In genomic region chr1:190143593-190143992, GRCm38 (mm10) we compare ENCODE assay signal across 21 mouse cellular contexts. TPM values are rescaled to one million over a fixed set of nuclear protein-coding genes. Genes with fewer than 3 reads are reported as not detected.
A peak's percentile ranks its signal among the peaks of the same experiment; 100 is the strongest.
DNase-seq lines count a peak whose midpoint lies in the region; ATAC-seq and TF ChIP-seq lines count a peak whose summit lies in the region.
"Had no signal": no experiment of that assay in that cellular context is flagged by ENCODE, and none has a peak within 500 bp of the region (broad histone marks: within the 10 kb centered on the region; RNA-seq: fewer than 3 reads in every experiment).

No protein-coding gene starts in this region.

- whole genome bisulfite sequencing in heart, embryonic 11.5 days (ENCODE audit: insufficient replicate concordance), result 36% methylated on average over 9 of the region's 9 CpGs
- WGBS in heart, embryonic 15.5 days, result 23% methylated on average over 9 of the region's 9 CpGs
- WGBS in intestine, postnatal 0 days, result 88% methylated on average over 9 of the region's 9 CpGs

- H3K4me2 ChIP-seq in heart, embryonic 11.5 days, result 0 out of 2 replicates have a peak overlapping the region, but pooled peaks have one; percentile 1
- 0 out of 2 replicates have a peak overlapping the region, but pooled peaks have one; percentile 15 for H3K4me2 ChIP-seq in heart, embryonic 15.5 days
- H3K4me2 ChIP-seq in intestine, postnatal 0 days (replicated peaks; ENCODE audit: low read depth), result no peak overlapping the region
- H3K4me2 ChIP-seq: embryonic facial prominence, embryonic 13.5 days; forebrain, embryonic 13.5 days; hindbrain, embryonic 15.5 days had no signal

- peak overlapping the region; percentile 63 for H3K27ac ChIP-seq in layer of hippocampus, adult 2 months
- peak overlapping the region; percentile 88 for H3K27ac ChIP-seq in heart, embryonic 11.5 days (ENCODE audit: low read depth, low read length)
- peak overlapping the region; percentile 89 for H3K27ac ChIP-seq in heart, embryonic 15.5 days
- H3K27ac ChIP-seq in intestine, postnatal 0 days (ENCODE audit: low read depth, low read length), result no peak overlapping the region
- H3K27ac ChIP-seq: embryonic facial prominence, embryonic 13.5 days; forebrain, embryonic 13.5 days; gastrocnemius, adult 2 months; hindbrain, embryonic 15.5 days had no signal

- no peaks in the 10 kb centered on the region for H3K9me3 ChIP-seq in heart, embryonic 11.5 days (replicated peaks; ENCODE audit: control insufficient read depth, low read length)
- no peaks in the 10 kb centered on the region for H3K9me3 ChIP-seq in heart, embryonic 15.5 days (replicated peaks)
- H3K9me3 ChIP-seq in intestine, postnatal 0 days (ENCODE audit: control insufficient read depth), result no peaks in the 10 kb centered on the region
- H3K9me3 ChIP-seq: embryonic facial prominence, embryonic 13.5 days; forebrain, embryonic 13.5 days; hindbrain, embryonic 15.5 days had no signal

- ATAC-seq in heart, embryonic 11.5 days (replicated peaks; ENCODE audit: insufficient number of reproducible peaks, low FRiP score, low TSS enrichment), result 0 out of 2 replicates have a peak, but pooled peaks have one; percentile 49
- ATAC-seq in heart, embryonic 15.5 days (replicated peaks; ENCODE audit: insufficient number of reproducible peaks, insufficient read depth, low FRiP score, low read depth), result peak; percentile 67
- ATAC-seq in megakaryocyte progenitor cell, adult 5-6 weeks (replicated peaks; ENCODE audit: poor library complexity), result no peak
- ATAC-seq in intestine, postnatal 0 days, result no peak
- ATAC-seq: activated CD4-positive, CD25-positive, alpha-beta regulatory T cell, adult 4 months; forebrain, embryonic 13.5 days; forebrain, postnatal 0 days; Patski had no signal

- peaks cover 39% of the 10 kb centered on the region for H3K4me1 ChIP-seq in heart, embryonic 11.5 days (ENCODE audit: control insufficient read depth, insufficient read depth, low read length)
- peaks cover 34% of the 10 kb centered on the region for H3K4me1 ChIP-seq in heart, embryonic 15.5 days (replicated peaks)
- no peaks in the 10 kb centered on the region for H3K4me1 ChIP-seq in intestine, postnatal 0 days (replicated peaks; ENCODE audit: control insufficient read depth, insufficient read depth, low read length)
- H3K4me1 ChIP-seq: embryonic facial prominence, embryonic 13.5 days had no signal

- H3K36me3 ChIP-seq in heart, embryonic 11.5 days (ENCODE audit: control insufficient read depth, insufficient read depth, low read length), result no peaks in the 10 kb centered on the region; the same call in 1 of the 2 replicates
- H3K36me3 ChIP-seq in heart, embryonic 15.5 days, result 0 out of 2 replicates have a peak, but pooled peaks cover 7% of the 10 kb centered on the region
- no peaks in the 10 kb centered on the region for H3K36me3 ChIP-seq in intestine, postnatal 0 days (ENCODE audit: control insufficient read depth, insufficient read depth)
- H3K36me3 ChIP-seq: embryonic facial prominence, embryonic 13.5 days; hindbrain, embryonic 15.5 days had no signal

- no peak overlapping the region for H3K9ac ChIP-seq in heart, embryonic 11.5 days (ENCODE audit: low read depth, low read length)
- H3K9ac ChIP-seq in heart, embryonic 15.5 days, result no peak overlapping the region
- H3K9ac ChIP-seq in intestine, postnatal 0 days (ENCODE audit: low read depth, low read length), result no peak overlapping the region
- H3K9ac ChIP-seq: embryonic facial prominence, embryonic 13.5 days; forebrain, embryonic 13.5 days; forebrain, postnatal 0 days; hindbrain, embryonic 15.5 days had no signal

- no peak overlapping the region; the same call in 1 of the 2 replicates for H3K4me3 ChIP-seq in layer of hippocampus, adult 2 months
- H3K4me3 ChIP-seq in heart, embryonic 11.5 days (ENCODE audit: low read depth, low read length), result no peak overlapping the region
- H3K4me3 ChIP-seq in heart, embryonic 15.5 days, result no peak overlapping the region
- no peak overlapping the region for H3K4me3 ChIP-seq in intestine, postnatal 0 days (ENCODE audit: low read depth, low read length)
- H3K4me3 ChIP-seq: embryonic facial prominence, embryonic 13.5 days; forebrain, embryonic 13.5 days; gastrocnemius, adult 2 months; hindbrain, embryonic 15.5 days had no signal

- intact Hi-C loops in heart, postnatal 14 days (cut with DNase I), result loop anchor here (10.0 kb wide), 1 partner anchor 551 kb away; no protein-coding TSS in a partner anchor

- H3K27me3 ChIP-seq in heart, embryonic 11.5 days (ENCODE audit: control insufficient read depth, insufficient read depth, low read length), result no peaks in the 10 kb centered on the region
- no peaks in the 10 kb centered on the region for H3K27me3 ChIP-seq in heart, embryonic 15.5 days
- no peaks in the 10 kb centered on the region for H3K27me3 ChIP-seq in intestine, postnatal 0 days (replicated peaks; ENCODE audit: control insufficient read depth, insufficient read depth, low read length)
- H3K27me3 ChIP-seq: embryonic facial prominence, embryonic 13.5 days; hindbrain, embryonic 15.5 days; Patski had no signal

- TF ChIP-seq CTCF in layer of hippocampus, adult 2 months (conservative IDR thresholded peaks at IDR 0.05), result no peak
- no peak for TF ChIP-seq CTCF in intestine, postnatal 0 days (IDR thresholded peaks at IDR 0.05; ENCODE audit: low read depth)

- no peak for DNase-seq in layer of hippocampus, adult 2 months (ENCODE audit: low spot score in 2 of 2)
- DNase-seq in layer of hippocampus, postnatal 25 days (ENCODE audit: extremely low spot score in 1 of 2, low spot score in 1 of 2), result no peak
- peak; percentile 47 to 58 for DNase-seq in heart, postnatal 14 days
- DNase-seq in frontal cortex, adult 2 months (ENCODE audit: extremely low spot score in 1 of 2, low spot score in 1 of 2), result no peak
- DNase-seq: adrenal gland, postnatal 14 days; cerebellum, adult 18-20 months; cerebellum, adult 9-11 months; cerebellum, postnatal 36 days; forebrain, postnatal 0 days; gastrocnemius, adult 2 months; gastrocnemius, postnatal 25 days; kidney, adult 11 months had no signal

RNA-seq across cellular contexts. Expression of gene Prox1, which starts 26.9 kb away (rescaled TPM):
- total RNA-seq in layer of hippocampus, adult 2 months (2021), result 100 to 1,000 TPM; 102 to 112 TPM
- 100 to 1,000 TPM in 1 of 2 experiments, 10 to 100 TPM in 1; 93.4 to 124 TPM for total RNA-seq in layer of hippocampus, postnatal 25 days (2021)
- polyA plus RNA-seq in heart, embryonic 11.5 days (2014; fragmentation: Nextera tagmentation; extraction: Ambion mirVana), result 12.6 and 17.9 TPM in 2 replicates
- polyA plus RNA-seq in heart, embryonic 15.5 days (2015; fragmentation: Nextera tagmentation; extraction: Ambion mirVana), result 14.9 and 18.3 TPM in 2 replicates
- 10 to 100 TPM; 39.5 to 43.6 TPM for total RNA-seq in heart, postnatal 14 days (2021)
- total RNA-seq in megakaryocyte progenitor cell, adult 5-6 weeks (2015), result not detected in 2 replicates
- total RNA-seq in megakaryocyte progenitor cell, adult 5-6 weeks (2017), result not detected in 2 replicates
- polyA plus RNA-seq in frontal cortex, adult 2 months (2012; rRNA removed), result 2.8 and 2.9 TPM in 2 replicates
- polyA plus RNA-seq in intestine, postnatal 0 days (2015; fragmentation: Nextera tagmentation; extraction: Ambion mirVana), result 1.4 and 1.5 TPM in 2 replicates

Comparison
In these comparisons a context has a peak if more than half of its experiments do, and no peak if none do; other contexts are left out.
1. DNase-seq: peak in heart, postnatal 14 days (2 of 2); none in layer of hippocampus, adult 2 months (0 of 2), layer of hippocampus, postnatal 25 days (0 of 2) and frontal cortex, adult 2 months (0 of 2).
2. ATAC-seq: peak in heart, embryonic 11.5 days (single experiment) and heart, embryonic 15.5 days (single experiment); none in megakaryocyte progenitor cell, adult 5-6 weeks (single experiment) and intestine, postnatal 0 days (single experiment).
3. RNA of gene Prox1, which starts 26.9 kb away (total RNA-seq): 93.4 to 124 TPM in layer of hippocampus, postnatal 25 days, 102 to 112 TPM in layer of hippocampus, adult 2 months and 39.5 to 43.6 TPM in heart, postnatal 14 days; not detected in megakaryocyte progenitor cell, adult 5-6 weeks; every median in the first group is over 10 times any median in the second.